Mouse (Mus musculus): ENCODE measurements around the gene S100a4. TPM values are rescaled to one million over a fixed set of nuclear protein-coding genes. Genes with fewer than 3 reads are reported as not detected.

Gene S100a4
- polyA plus RNA-seq (2015; fragmentation: Nextera tagmentation; extraction: Ambion mirVana) = 13.0 and 13.6 TPM in 2 replicates

DNA sequence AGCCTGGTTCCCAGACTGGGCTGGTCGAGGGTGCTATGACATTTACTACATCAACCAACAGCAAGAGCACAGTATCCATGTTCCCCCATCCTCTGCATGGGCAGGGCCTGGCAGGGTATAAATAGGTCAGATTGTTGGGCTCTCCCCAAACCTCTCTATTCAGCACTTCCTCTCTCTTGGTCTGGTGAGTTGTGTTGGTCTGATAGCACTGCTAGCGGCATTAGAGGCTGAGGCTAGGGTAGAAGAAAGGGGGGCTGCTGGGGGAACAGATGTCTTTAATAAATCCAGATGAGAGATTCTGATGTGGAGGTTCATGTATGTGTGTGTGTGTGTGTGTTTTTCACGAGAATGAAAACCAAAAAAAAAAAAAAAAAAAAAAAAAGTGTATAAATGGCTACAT lies at the start of gene S100a4:
TSS of gene S100a4 (plus strand) at position 149 of the 400 bp plus-strand sequence.
- Histone ChIP-seq H3K9me3 (no peaks in the 10 kb centered on the region), H3K27me3 (replicated peaks) (no peaks in the 10 kb centered on the region), H3K4me3 (replicated peaks) (no peak within 1 kb of the TSS), H3K36me3 (no peaks in the 10 kb centered on the region), H3K9ac (no peak within 1 kb of the TSS), H3K4me1 (peaks cover 22% of the 10 kb centered on the region), H3K4me2 (no peak within 1 kb of the TSS), H3K27ac (peak within 1 kb of the TSS; percentile 88)
- no peak for ATAC-seq (ENCODE audit: insufficient read depth, low FRiP score, low read depth)
- WGBS = 33% methylated on average over 3 of the region's 3 CpGs

DNA sequence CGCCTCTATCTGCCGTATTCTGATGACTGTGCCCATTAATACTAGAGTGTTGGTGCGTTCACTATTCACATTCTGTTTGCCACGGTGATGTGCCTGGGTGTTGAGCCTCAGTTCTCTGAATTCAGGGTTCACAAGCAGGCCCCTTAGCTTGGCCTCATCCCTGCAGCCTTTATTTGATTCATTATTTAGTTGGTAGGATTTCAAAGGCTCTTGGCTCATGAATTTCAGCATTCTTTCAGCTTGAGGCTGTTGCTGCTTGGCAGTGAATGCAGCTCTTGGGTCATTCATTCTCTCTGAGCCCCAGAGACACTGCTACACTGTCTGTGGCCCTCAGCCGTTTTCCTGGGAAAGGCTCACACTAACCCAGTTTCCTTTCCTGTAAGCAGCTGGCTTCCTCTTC lies 47.6 kb upstream of the S100a4 start:
- no peak overlapping the region for H3K9ac ChIP-seq
- H3K27me3 ChIP-seq (replicated peaks) = no peaks in the 10 kb centered on the region
- H3K4me2 ChIP-seq = no peak overlapping the region
- ATAC-seq (ENCODE audit: insufficient read depth, low FRiP score, low read depth) = no peak
- H3K4me1 ChIP-seq = no peaks in the 10 kb centered on the region
- H3K36me3 ChIP-seq = no peaks in the 10 kb centered on the region
- no peak overlapping the region for H3K27ac ChIP-seq
- 59% methylated on average over 5 of the region's 5 CpGs for WGBS
- no peak overlapping the region for H3K4me3 ChIP-seq (replicated peaks)
- no peaks in the 10 kb centered on the region for H3K9me3 ChIP-seq

DNA sequence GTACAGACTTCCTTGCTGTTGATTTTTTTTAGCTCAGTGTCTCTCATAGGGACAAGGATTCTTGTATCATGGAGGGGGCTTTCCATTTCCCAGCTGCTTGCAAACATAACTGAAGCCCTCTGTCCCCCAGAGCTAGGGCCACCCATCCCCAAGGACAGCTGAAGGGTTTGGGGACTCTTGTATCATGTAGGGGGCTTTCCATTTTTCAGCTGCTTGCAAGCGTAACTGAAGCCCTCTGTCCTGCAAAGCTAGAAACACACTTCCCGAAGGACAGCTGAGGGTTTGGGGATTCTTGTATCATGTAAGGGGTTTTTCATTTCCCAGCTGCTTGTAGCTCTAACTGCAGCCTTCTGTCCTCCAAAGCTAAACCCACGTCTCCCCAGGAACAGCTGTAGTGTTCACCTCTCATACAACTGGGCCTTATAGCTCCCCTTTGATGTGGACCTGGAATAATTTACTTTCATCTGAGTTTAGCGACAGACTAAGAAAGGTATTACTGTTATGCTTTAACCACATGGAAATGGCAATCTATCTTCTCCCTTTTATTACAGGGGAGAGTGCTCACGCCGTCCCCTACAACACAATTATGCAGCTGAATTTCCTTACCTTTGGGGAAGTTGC lies 43.5 kb upstream of the S100a4 start, which contains the start of gene S100a3:
TSS of gene S100a3 (plus strand) at position 571 of the 621 bp plus-strand sequence.
- Histone ChIP-seq H3K4me1 (no peaks in the 10 kb centered on the region), H3K36me3 (no peaks in the 10 kb centered on the region), H3K9me3 (no peaks in the 10 kb centered on the region), H3K4me2 (no peak within 1 kb of the TSS), H3K27ac (no peak within 1 kb of the TSS), H3K27me3 (replicated peaks) (no peaks in the 10 kb centered on the region), H3K9ac (no peak within 1 kb of the TSS), H3K4me3 (replicated peaks) (no peak within 1 kb of the TSS)
- ATAC-seq (ENCODE audit: insufficient read depth, low FRiP score, low read depth) = no peak
- WGBS = 73% methylated on average over 6 of the region's 6 CpGs

DNA sequence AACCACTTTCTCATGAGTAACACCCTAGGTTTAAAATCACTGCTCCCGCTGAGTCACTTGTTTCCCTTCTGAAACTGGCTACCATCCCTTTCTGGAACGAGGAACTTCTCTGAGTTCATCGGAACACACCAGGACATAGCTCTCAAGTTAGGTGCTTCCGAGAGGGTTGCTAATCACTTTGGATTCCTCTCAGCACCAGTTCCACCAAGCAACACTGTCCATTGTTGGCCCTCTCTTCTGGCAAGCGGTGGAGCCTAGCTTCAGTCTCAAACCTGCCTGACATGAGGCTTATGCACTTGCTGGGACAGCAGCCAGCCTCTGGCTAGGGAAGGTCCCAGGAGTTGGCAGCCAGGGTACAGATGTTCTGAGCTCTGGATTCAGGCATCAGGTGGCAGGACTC lies 28.9 kb upstream of the S100a4 start:
- Histone ChIP-seq H3K27me3 (replicated peaks) (no peaks in the 10 kb centered on the region), H3K27ac (0 out of 2 replicates have a peak overlapping the region, but pooled peaks have one; percentile 26), H3K36me3 (no peaks in the 10 kb centered on the region), H3K4me1 (0 out of 2 replicates have a peak, but pooled peaks cover 4% of the 10 kb centered on the region), H3K4me3 (replicated peaks) (no peak overlapping the region), H3K9me3 (no peaks in the 10 kb centered on the region), H3K9ac (no peak overlapping the region), H3K4me2 (no peak overlapping the region)
- no peak for ATAC-seq (ENCODE audit: insufficient read depth, low FRiP score, low read depth)
- 84% methylated on average over 5 of the region's 5 CpGs for WGBS

DNA sequence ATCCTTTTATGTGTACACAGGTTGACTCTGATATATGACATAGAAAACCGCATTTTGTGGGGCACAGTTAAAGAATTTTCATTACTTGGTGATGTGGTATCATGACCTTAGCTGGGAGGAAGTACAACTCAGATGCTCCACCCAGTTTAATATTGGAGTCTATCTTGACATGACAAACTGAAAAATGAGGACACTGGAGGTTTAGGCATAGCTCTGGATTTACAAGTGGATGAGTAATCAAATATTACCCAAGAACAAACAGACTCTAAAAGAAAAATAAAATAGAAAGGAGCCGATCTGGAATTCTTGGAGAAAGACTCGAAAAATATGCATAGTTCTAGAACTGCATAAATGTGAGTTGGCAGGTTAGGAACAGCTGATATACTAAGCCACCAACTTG lies 28.3 kb upstream of the S100a4 start:
- no peak overlapping the region for H3K27ac ChIP-seq
- H3K4me1 ChIP-seq = 0 out of 2 replicates have a peak, but pooled peaks cover 4% of the 10 kb centered on the region
- 61% methylated on average over 3 of the region's 3 CpGs for WGBS
- no peaks in the 10 kb centered on the region for H3K36me3 ChIP-seq
- no peak overlapping the region for H3K9ac ChIP-seq
- no peaks in the 10 kb centered on the region for H3K9me3 ChIP-seq
- H3K4me2 ChIP-seq = no peak overlapping the region
- H3K27me3 ChIP-seq (replicated peaks) = no peaks in the 10 kb centered on the region
- no peak overlapping the region for H3K4me3 ChIP-seq (replicated peaks)
- no peak for ATAC-seq (ENCODE audit: insufficient read depth, low FRiP score, low read depth)

DNA sequence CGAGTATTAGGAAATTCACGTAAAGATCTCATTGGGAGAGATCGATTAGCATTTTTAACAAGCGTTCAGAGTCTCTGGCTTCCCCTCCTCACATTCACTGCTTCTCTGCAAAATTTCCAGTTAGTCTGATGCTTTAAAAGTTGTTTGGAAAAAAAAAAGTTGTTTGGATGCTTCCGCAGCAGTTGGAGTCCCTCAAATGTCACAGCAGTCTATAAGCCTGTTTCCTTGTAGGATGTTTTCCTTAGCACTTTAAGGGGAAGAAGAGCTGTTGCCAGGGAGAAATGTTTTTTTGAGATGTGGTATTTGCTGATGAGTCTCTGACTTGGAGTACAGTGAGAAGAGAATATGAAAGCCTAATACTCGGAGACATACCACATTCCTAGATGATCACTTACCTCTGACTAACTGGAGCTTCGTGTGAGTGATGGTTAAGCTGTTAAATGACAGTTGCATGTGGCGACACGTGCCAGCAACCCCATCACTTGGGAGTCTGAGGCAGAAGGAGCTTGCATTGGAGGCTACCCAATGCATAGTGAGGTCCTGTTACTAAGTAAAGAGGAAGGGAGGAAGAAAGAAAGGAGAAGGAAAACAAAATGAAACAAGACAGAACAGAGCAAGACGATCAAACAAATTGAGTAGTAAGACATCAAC lies 27.1 kb upstream of the S100a4 start:
- no peak for ATAC-seq (ENCODE audit: insufficient read depth, low FRiP score, low read depth)
- Histone ChIP-seq H3K27ac (0 out of 2 replicates have a peak overlapping the region, but pooled peaks have one; percentile 11), H3K9ac (no peak overlapping the region), H3K4me3 (replicated peaks) (no peak overlapping the region), H3K27me3 (replicated peaks) (no peaks in the 10 kb centered on the region), H3K36me3 (no peaks in the 10 kb centered on the region), H3K4me2 (no peak overlapping the region), H3K4me1 (0 out of 2 replicates have a peak, but pooled peaks cover 4% of the 10 kb centered on the region), H3K9me3 (no peaks in the 10 kb centered on the region)
- 64% methylated on average over 10 of the region's 10 CpGs for WGBS

DNA sequence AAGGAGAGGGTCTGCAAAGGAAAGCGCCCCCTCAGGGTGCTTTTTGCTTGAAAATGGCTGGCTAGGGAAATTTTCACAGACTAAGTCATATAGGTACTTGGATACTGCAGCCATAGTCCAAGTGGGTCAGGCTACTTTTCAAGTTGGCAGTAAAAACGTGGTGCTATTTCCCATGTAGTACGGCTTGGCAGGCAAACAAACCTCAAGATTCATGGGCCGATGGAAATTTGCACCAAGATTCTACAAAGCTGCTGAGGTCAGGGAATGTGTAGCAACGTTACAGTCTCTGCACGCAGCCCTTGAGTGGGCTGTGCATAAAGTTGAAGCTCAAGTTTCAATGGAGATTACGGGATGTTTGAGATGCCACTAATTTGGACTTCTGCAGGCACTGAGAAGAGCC lies 24.1 kb upstream of the S100a4 start:
- H3K9me3 ChIP-seq = no peaks in the 10 kb centered on the region
- peaks cover 13% of the 10 kb centered on the region; the same call in 1 of the 2 replicates for H3K4me1 ChIP-seq
- no peaks in the 10 kb centered on the region for H3K27me3 ChIP-seq (replicated peaks)
- ATAC-seq (ENCODE audit: insufficient read depth, low FRiP score, low read depth) = no peak
- H3K9ac ChIP-seq = no peak overlapping the region
- no peaks in the 10 kb centered on the region for H3K36me3 ChIP-seq
- no peak overlapping the region for H3K4me3 ChIP-seq (replicated peaks)
- H3K27ac ChIP-seq = no peak overlapping the region
- no peak overlapping the region for H3K4me2 ChIP-seq
- WGBS = 60% methylated on average over 7 of the region's 7 CpGs

DNA sequence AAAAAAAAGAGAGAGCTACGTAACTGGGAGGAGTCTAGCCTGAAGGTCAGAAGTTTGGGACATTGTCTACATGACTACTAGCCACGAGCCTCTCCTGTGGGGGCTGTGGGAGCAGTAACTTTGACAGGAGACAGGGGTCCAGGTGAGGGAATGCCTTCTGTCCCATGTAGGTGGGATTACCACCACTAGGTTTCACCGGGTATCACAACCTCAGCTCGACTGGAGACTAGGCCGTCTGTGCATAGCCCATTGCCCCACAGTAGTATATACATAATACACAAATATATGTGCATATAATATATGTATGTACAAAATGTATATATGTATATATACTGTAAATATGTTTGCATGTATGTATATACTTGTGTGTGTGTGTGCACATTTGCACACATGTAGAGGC lies 22.4 kb upstream of the S100a4 start:
- no peaks in the 10 kb centered on the region for H3K9me3 ChIP-seq
- no peak overlapping the region for H3K4me3 ChIP-seq (replicated peaks)
- H3K4me2 ChIP-seq = no peak overlapping the region
- 90% methylated on average over 5 of the region's 5 CpGs for WGBS
- H3K27me3 ChIP-seq (replicated peaks) = no peaks in the 10 kb centered on the region
- no peaks in the 10 kb centered on the region for H3K36me3 ChIP-seq
- no peak overlapping the region for H3K9ac ChIP-seq
- peaks cover 17% of the 10 kb centered on the region for H3K4me1 ChIP-seq
- ATAC-seq (ENCODE audit: insufficient read depth, low FRiP score, low read depth) = no peak
- H3K27ac ChIP-seq = no peak overlapping the region

DNA sequence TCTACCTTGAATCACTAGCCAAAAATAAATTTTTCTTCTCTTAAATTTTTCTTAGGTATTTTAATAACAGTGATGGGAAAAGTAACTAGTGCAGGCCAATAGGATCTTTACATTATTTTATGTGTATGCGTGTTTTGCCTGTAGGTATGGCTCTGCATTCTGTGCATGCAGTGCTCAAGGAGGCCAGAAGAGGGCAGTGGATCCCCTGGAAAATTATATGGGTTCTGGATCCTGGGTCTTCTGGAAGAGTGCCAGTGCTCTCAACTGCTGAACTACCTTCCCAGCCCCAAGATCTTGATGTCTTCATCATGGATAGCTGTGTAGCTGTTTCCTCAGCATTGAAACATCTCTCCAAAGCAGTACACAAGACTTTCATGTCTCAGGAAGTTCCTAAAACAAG lies 21.4 kb upstream of the S100a4 start:
- no peak overlapping the region for H3K4me3 ChIP-seq (replicated peaks)
- peaks cover 22% of the 10 kb centered on the region for H3K4me1 ChIP-seq
- no peak overlapping the region for H3K4me2 ChIP-seq
- 97% methylated on average over 1 of the region's 1 CpGs for WGBS
- H3K27ac ChIP-seq = no peak overlapping the region
- ATAC-seq (ENCODE audit: insufficient read depth, low FRiP score, low read depth) = no peak
- no peaks in the 10 kb centered on the region for H3K27me3 ChIP-seq (replicated peaks)
- no peaks in the 10 kb centered on the region for H3K9me3 ChIP-seq
- no peaks in the 10 kb centered on the region for H3K36me3 ChIP-seq
- H3K9ac ChIP-seq = no peak overlapping the region

DNA sequence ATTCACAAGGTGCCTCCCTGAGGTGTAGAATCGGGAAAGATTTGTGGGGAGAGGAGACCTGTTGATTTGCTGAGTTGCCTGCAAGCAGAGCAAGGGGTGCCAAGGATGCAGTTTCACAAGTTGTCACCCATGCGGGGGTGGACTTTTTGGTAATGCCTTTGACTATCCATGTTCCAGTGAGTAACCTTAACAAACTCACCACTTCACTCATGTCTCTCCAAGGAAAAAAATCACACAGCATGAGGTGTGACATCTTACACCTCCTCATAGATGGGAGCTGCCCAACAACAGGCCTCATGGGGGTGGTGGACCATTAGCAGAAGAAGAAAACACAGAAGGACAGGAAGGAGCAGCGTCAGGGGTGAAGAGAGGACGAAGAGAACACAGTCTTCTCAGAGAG lies 21.0 kb upstream of the S100a4 start:
- H3K27ac ChIP-seq = no peak overlapping the region
- no peak overlapping the region for H3K9ac ChIP-seq
- H3K4me1 ChIP-seq = peaks cover 26% of the 10 kb centered on the region
- no peaks in the 10 kb centered on the region for H3K9me3 ChIP-seq
- H3K36me3 ChIP-seq = no peaks in the 10 kb centered on the region
- no peaks in the 10 kb centered on the region for H3K27me3 ChIP-seq (replicated peaks)
- no peak overlapping the region for H3K4me3 ChIP-seq (replicated peaks)
- no peak overlapping the region for H3K4me2 ChIP-seq
- WGBS = 82% methylated on average over 4 of the region's 4 CpGs
- no peak for ATAC-seq (ENCODE audit: insufficient read depth, low FRiP score, low read depth)

DNA sequence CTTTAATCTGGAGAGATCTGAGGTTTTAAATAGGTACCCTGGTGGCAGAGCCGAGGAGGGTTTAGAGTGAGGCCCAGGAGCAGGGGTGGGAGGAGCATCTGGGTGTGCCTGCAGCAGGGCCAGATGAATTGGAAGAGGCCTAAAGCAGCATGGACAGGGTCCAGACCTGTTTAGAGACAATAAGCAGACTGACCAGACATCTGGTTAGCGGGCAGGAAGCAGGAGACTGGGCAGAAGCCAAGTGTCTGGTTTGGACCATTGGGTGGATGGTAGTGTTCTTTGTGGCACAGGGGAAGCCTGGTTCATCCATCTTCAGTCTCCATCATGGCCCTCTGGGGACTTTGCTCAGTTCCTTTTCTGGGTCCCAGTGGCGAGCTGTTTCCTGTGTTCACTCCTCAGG lies 19.7 kb upstream of the S100a4 start:
- H3K4me2 ChIP-seq = no peak overlapping the region
- peaks cover 33% of the 10 kb centered on the region for H3K4me1 ChIP-seq
- H3K9me3 ChIP-seq = no peaks in the 10 kb centered on the region
- H3K36me3 ChIP-seq = no peaks in the 10 kb centered on the region
- WGBS = 40% methylated on average over 3 of the region's 3 CpGs
- no peak for ATAC-seq (ENCODE audit: insufficient read depth, low FRiP score, low read depth)
- H3K9ac ChIP-seq = no peak overlapping the region
- no peak overlapping the region; the same call in 1 of the 2 replicates for H3K27ac ChIP-seq
- H3K27me3 ChIP-seq (replicated peaks) = no peaks in the 10 kb centered on the region
- H3K4me3 ChIP-seq (replicated peaks) = no peak overlapping the region

DNA sequence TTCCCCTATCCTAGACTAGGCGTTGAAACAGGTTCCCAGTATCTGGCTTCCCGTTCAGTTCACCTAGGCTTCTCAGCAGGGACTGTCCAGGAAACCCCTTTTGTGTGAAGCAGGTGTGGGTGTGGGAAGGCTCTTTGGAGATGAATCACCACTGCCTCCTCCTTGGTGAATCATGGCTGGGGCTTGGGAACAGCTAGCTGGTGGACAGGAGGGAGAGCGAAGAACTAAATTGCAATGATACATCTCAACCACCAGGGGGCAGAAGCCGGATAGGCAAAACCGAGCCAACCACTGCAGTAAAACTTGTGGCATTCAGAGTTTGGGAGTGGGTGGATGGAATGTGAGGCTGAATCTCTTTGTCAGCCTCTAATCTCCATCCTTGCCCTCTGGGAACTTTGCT lies 18.0 kb upstream of the S100a4 start:
- WGBS = 30% methylated on average over 5 of the region's 5 CpGs
- Histone ChIP-seq H3K4me1 (peaks cover 33% of the 10 kb centered on the region), H3K27ac (peak overlapping the region; percentile 89), H3K27me3 (replicated peaks) (no peaks in the 10 kb centered on the region), H3K9ac (no peak overlapping the region), H3K36me3 (no peaks in the 10 kb centered on the region), H3K4me2 (no peak overlapping the region), H3K4me3 (replicated peaks) (no peak overlapping the region), H3K9me3 (no peaks in the 10 kb centered on the region)
- ATAC-seq (ENCODE audit: insufficient read depth, low FRiP score, low read depth) = peak; percentile 36; the same call in 1 of the 2 replicates

Data from stomach, embryonic 15.5 days (tissue).